In genomic region chr11:29400374-29400773, GRCm38 (mm10) we compare ENCODE assay signal across 25 mouse cellular contexts.
"Had no signal": no experiment of that assay in that cellular context is flagged by ENCODE, and none has a peak within 500 bp of the region (broad histone marks: within the 10 kb centered on the region; RNA-seq: fewer than 3 reads in every experiment).

No protein-coding gene starts in this region.

- H3K9ac ChIP-seq: forebrain, postnatal 0 days; heart, embryonic 13.5 days; heart, embryonic 15.5 days; hindbrain, embryonic 13.5 days; kidney, embryonic 15.5 days; limb, embryonic 13.5 days; limb, embryonic 15.5 days had no signal

- H3K36me3 ChIP-seq: heart, embryonic 15.5 days; limb, embryonic 15.5 days had no signal

- H3K27me3 ChIP-seq: heart, embryonic 13.5 days; heart, embryonic 15.5 days; hindbrain, embryonic 13.5 days; kidney, embryonic 15.5 days; limb, embryonic 13.5 days; limb, embryonic 15.5 days had no signal

- H3K4me2 ChIP-seq: heart, embryonic 11.5 days; heart, embryonic 13.5 days; heart, embryonic 15.5 days; hindbrain, embryonic 13.5 days; kidney, embryonic 15.5 days; limb, embryonic 13.5 days; limb, embryonic 15.5 days had no signal

- DNase-seq: forebrain, postnatal 0 days; gastrocnemius, postnatal 14 days; gastrocnemius, postnatal 36 days; heart, adult 11 months; heart, adult 2 months; heart, postnatal 14 days; heart, postnatal 36 days; kidney, adult 11 months; kidney, adult 2 months; kidney, adult 9 months; kidney, postnatal 14 days; kidney, postnatal 36 days; layer of hippocampus, adult 9-11 months; layer of hippocampus, postnatal 36 days; left cerebral cortex, postnatal 4 days had no signal

- ATAC-seq: forebrain, postnatal 0 days; hindbrain, embryonic 16.5 days; intestine, embryonic 16.5 days had no signal

- H3K4me3 ChIP-seq: heart, adult 2 months; heart, embryonic 13.5 days; heart, embryonic 15.5 days; hindbrain, embryonic 13.5 days; kidney, embryonic 15.5 days; limb, embryonic 13.5 days; limb, embryonic 15.5 days had no signal

- H3K9me3 ChIP-seq: heart, embryonic 13.5 days; heart, embryonic 15.5 days; hindbrain, embryonic 13.5 days; kidney, embryonic 15.5 days; limb, embryonic 13.5 days; limb, embryonic 15.5 days had no signal

- H3K4me1 ChIP-seq: heart, embryonic 15.5 days; hindbrain, embryonic 13.5 days; kidney, embryonic 15.5 days; limb, embryonic 13.5 days; limb, embryonic 15.5 days had no signal

- H3K27ac ChIP-seq: heart, adult 2 months; heart, embryonic 13.5 days; heart, embryonic 15.5 days; hindbrain, embryonic 13.5 days; kidney, embryonic 15.5 days; kidney, postnatal 0 days; limb, embryonic 13.5 days; limb, embryonic 15.5 days had no signal
